Mouse (Mus musculus) forebrain, embryonic 15.5 days (tissue): ENCODE measurements at regions not wholly inside any gene's neighbourhood (a gene's known extent, or its start where the extent isn't known, plus 50 kb on each side); places are given as distances from the start of the nearest gene placed in this dataset.

Experiments used
- ATAC-seq: fragments of 200-750 bp; cut with Nextera tagmentation; replicated peaks from 2 replicates; pipeline ENCODE4 v1.8.0; 2017; ENCODE audit warnings: mild to moderate bottlenecking, moderate TSS enrichment, moderate library complexity
- H3K27ac ChIP-seq: fragments of 300-500 bp; sonication (generic); replicated peaks from 2 replicates; pipeline ENCODE4 v1.5.1; 2015; ENCODE audit warnings: mild to moderate bottlenecking, inconsistent platforms
- H3K27me3 ChIP-seq: fragments of 300-500 bp; sonication (generic); 2 replicates; pipeline ENCODE4 v1.6.1; 2015; ENCODE audit warnings: inconsistent platforms
- H3K36me3 ChIP-seq: fragments of 300-500 bp; sonication (generic); 2 replicates; pipeline ENCODE4 v1.6.1; 2015; ENCODE audit warnings: mild to moderate bottlenecking, inconsistent platforms
- H3K4me1 ChIP-seq: fragments of 300-500 bp; sonication (generic); 2 replicates; pipeline ENCODE4 v1.6.1; 2015; ENCODE audit warnings: inconsistent platforms
- H3K4me2 ChIP-seq: fragments of 300-500 bp; sonication (generic); replicated peaks from 2 replicates; pipeline ENCODE4 v1.6.1; 2015; ENCODE audit warnings: mild to moderate bottlenecking, inconsistent platforms
- H3K4me3 ChIP-seq: fragments of 300-500 bp; sonication (generic); 2 replicates; pipeline ENCODE4 v1.5.1; 2015; ENCODE audit warnings: mild to moderate bottlenecking, inconsistent platforms
- H3K9ac ChIP-seq: fragments of 300-500 bp; sonication (generic); replicated peaks from 2 replicates; pipeline ENCODE4 v1.6.1; 2015; ENCODE audit warnings: mild to moderate bottlenecking, inconsistent platforms
- H3K9me3 ChIP-seq: fragments of 300-500 bp; sonication (generic); 2 replicates; pipeline ENCODE4 v1.6.1; 2016; ENCODE audit warnings: inconsistent platforms
- WGBS: fragments of 180-500 bp; shearing (Covaris S2); methylation state at CpG from one replicate; pipeline ENCODE4 v1.1.7; 2015; ENCODE audit warnings: mixed read lengths; 5-methylcytosine and 5-hydroxymethylcytosine counted together

DNA sequence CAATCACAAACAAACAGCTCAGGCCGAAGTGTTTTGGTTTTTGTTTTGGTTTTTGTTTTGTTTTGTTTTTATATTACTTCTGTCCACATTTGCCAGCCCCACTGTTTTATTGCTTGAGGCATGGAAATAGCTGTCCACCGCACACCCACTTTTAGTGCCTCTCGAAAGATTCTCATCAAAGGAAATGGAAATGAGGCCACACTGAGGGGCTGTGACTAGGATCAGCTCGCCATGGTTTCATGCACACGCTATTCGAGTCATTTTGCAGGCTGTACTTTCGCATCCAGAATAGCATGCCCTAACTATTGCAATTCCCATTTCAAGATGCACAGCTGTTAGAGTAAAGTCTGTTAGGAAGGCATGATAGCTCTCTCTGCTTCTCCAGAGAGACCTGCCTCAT is 1543.4 kb upstream of the Tenm3 start:
- Histone ChIP-seq H3K36me3 (no peaks in the 10 kb centered on the region), H3K4me1 (no peaks in the 10 kb centered on the region), H3K27me3 (no peaks in the 10 kb centered on the region), H3K27ac (no peak overlapping the region), H3K4me3 (no peak overlapping the region), H3K4me2 (no peak overlapping the region), H3K9me3 (no peaks in the 10 kb centered on the region), H3K9ac (no peak overlapping the region)
- WGBS: 53% methylated on average over 7 of the region's 7 CpGs
- no peak for ATAC-seq

DNA sequence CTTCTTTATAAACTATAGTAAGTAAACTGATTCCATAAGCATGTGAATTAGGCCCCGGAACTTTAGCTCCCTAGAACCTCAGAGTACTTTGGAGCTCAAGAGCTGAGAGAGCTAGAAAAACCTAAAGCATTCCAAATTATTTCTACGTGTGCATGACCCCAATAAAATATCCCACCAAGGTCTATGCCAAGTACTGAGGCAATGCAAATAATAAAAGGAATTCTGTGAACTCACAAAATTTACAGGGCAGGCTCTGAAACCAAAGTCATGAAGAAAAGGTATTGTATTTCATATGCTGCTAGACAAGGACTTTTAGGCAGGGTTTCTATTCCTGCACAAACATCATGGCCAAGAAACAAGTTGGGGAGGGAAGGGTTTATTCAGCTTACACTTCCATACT is 1539.9 kb upstream of the Tenm3 start:
- 93% methylated on average over 2 of the region's 2 CpGs for whole genome bisulfite sequencing
- Histone ChIP-seq H3K4me1 (peaks cover 9% of the 10 kb centered on the region), H3K4me2 (no peak overlapping the region), H3K36me3 (no peaks in the 10 kb centered on the region), H3K4me3 (no peak overlapping the region), H3K9me3 (no peaks in the 10 kb centered on the region), H3K27ac (no peak overlapping the region), H3K27me3 (no peaks in the 10 kb centered on the region), H3K9ac (no peak overlapping the region)
- ATAC-seq: no peak

DNA sequence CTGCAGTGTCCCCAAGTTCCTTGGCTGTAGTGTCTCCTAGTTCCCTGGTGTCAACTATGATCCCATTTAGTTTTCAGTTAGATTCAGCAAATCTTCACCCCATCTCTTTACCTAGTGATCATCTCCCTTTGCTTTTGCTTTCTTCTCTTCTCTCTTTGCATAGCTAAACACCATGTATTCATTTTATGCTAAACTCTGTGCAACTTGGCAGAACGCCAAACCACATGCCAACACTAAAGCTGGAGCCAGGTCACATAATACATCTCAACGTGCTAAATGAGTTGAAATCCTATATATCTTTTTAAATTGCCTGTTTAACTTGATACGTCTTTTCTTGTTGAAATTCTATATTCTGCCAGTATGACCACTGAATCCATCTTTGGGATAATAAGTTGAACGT is 1536.0 kb upstream of the Tenm3 start:
- Histone ChIP-seq H3K27me3 (no peaks in the 10 kb centered on the region), H3K9ac (no peak overlapping the region), H3K36me3 (no peaks in the 10 kb centered on the region), H3K4me1 (peaks cover 9% of the 10 kb centered on the region), H3K4me2 (no peak overlapping the region), H3K27ac (no peak overlapping the region), H3K4me3 (no peak overlapping the region), H3K9me3 (no peaks in the 10 kb centered on the region)
- ATAC-seq: peak; percentile 76
- WGBS: 22% methylated on average over 4 of the region's 4 CpGs

DNA sequence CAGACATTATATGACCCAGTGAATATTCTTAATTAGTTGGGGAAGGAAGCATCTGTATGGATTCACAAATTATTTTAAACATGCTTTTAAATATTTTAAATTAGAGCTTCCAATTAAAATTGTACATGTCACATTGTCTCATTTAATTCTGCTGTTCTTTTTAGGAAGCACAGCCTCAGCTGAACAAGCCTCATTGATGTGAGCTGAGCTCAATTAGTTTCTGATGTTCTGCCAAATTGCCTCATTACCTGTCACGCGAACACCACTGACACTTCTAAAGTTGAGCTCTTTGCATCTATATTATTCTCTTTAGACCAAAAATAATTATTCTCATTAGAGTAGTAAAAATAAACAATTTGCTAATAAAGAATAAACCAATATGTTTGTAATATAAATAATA is 1530.0 kb upstream of the Tenm3 start:
- 24% methylated on average over 2 of the region's 2 CpGs for WGBS
- Histone ChIP-seq H3K27ac (no peak overlapping the region), H3K9ac (no peak overlapping the region), H3K9me3 (no peaks in the 10 kb centered on the region), H3K4me1 (no peaks in the 10 kb centered on the region), H3K4me2 (no peak overlapping the region), H3K4me3 (no peak overlapping the region), H3K27me3 (no peaks in the 10 kb centered on the region), H3K36me3 (no peaks in the 10 kb centered on the region)
- 0 out of 2 replicates have a peak, but pooled peaks have one; percentile 46 for ATAC-seq

DNA sequence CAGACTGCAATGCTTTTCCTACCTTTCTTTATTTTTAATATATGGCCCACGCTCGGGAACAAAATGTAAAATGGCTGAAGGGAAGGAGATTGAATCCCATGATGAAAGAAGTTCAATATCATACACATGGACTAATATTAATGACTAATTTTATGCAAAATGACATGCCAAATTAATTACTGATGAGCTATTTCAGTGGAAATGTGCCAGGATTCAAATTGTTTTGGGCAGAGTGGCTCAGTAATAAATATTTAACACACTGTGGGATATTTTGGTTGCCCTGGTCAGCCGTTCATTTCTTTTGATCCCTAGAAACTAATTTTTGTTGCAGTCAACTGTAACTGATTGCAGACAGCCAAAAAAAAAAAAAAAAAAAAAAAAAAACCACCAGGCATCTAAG is 1482.7 kb upstream of the Tenm3 start:
- Histone ChIP-seq H3K4me2 (no peak overlapping the region), H3K36me3 (no peaks in the 10 kb centered on the region), H3K27me3 (no peaks in the 10 kb centered on the region), H3K4me1 (no peaks in the 10 kb centered on the region), H3K27ac (no peak overlapping the region), H3K9ac (no peak overlapping the region), H3K4me3 (no peak overlapping the region), H3K9me3 (no peaks in the 10 kb centered on the region)
- WGBS: 66% methylated on average over 3 of the region's 3 CpGs
- no peak for ATAC-seq

DNA sequence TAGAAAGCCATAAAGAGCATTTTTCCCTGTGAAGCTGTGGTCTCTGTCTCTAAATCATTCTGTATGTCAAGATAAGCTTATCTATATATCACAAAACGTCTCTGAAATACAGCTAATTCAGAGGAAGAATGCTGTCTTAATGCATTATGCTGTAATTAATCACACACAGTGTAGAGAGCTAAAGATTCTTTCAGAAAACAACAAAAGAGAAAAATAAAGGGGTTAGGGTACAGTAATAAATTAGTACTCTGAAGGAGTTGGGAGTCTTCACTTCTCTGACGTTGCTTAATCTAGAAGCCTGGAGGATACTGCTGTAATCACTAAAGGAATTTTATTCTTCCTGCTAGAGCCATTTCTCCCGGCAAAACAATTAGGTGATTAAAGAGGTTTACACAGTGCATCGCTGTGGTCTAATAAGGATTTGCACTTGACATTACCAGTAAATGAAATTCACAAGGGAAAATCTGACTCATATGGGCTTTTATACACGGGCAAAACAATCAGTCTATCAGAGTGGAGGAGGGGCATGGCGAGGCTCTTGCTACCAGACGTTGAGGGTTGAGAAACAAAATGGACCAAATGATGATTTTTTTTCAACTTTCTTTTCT is 1477.7 kb upstream of the Tenm3 start:
- H3K4me2 ChIP-seq: no peak overlapping the region
- H3K4me1 ChIP-seq: no peaks in the 10 kb centered on the region
- H3K36me3 ChIP-seq: no peaks in the 10 kb centered on the region
- ATAC-seq: 0 out of 2 replicates have a peak, but pooled peaks have one; percentile 38
- no peaks in the 10 kb centered on the region for H3K9me3 ChIP-seq
- no peak overlapping the region for H3K4me3 ChIP-seq
- no peak overlapping the region for H3K27ac ChIP-seq
- H3K9ac ChIP-seq: no peak overlapping the region
- H3K27me3 ChIP-seq: no peaks in the 10 kb centered on the region
- WGBS: 6% methylated on average over 7 of the region's 7 CpGs

DNA sequence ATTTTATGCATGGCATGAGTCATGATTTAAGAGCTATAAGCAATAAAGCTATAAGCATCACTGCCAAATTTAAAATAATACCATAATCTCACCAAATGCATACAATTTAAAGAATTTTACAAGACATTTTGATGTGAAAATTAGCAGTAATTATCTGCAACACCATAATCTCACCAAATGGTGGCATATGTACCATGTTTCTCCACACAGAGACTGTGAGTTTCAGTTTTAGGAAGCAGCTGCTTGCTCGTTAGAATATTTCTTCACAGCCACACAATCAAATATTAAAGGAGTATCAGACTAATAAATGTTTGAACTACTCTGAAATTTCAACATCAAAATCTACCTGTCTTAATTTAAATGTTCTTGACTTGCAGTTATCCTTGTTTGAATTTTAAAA is 1472.9 kb upstream of the Tenm3 start:
- H3K27ac ChIP-seq: no peak overlapping the region
- no peaks in the 10 kb centered on the region for H3K27me3 ChIP-seq
- H3K4me2 ChIP-seq: no peak overlapping the region
- H3K9me3 ChIP-seq: no peaks in the 10 kb centered on the region
- no peak overlapping the region for H3K9ac ChIP-seq
- H3K4me1 ChIP-seq: no peaks in the 10 kb centered on the region
- H3K4me3 ChIP-seq: no peak overlapping the region
- no peak for ATAC-seq
- no peaks in the 10 kb centered on the region for H3K36me3 ChIP-seq
- WGBS: 19% methylated on average over 1 of the region's 1 CpGs

DNA sequence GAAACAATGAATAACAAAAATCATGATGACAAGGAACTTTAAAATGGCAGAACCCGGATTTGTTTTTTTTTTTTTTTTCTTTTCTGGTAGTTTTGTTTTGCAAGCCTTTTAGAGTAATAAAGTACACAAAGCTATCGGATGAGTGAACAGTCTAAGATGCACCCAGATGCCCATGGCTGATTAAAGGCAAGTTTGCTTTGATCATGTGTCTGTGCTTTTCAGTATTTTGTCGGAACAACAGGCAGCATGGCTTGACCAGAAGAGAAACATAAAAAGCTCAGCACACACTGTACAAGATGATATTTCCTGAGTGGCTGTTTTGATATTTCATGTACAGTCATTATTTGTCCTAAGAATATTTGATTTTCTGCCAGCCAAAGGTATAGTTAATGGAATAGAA is 1466.6 kb upstream of the Tenm3 start:
- Histone ChIP-seq H3K9me3 (no peaks in the 10 kb centered on the region), H3K27me3 (no peaks in the 10 kb centered on the region), H3K4me1 (no peaks in the 10 kb centered on the region), H3K4me2 (no peak overlapping the region), H3K36me3 (no peaks in the 10 kb centered on the region), H3K4me3 (no peak overlapping the region), H3K27ac (no peak overlapping the region), H3K9ac (no peak overlapping the region)
- 72% methylated on average over 3 of the region's 3 CpGs for WGBS
- ATAC-seq: no peak

DNA sequence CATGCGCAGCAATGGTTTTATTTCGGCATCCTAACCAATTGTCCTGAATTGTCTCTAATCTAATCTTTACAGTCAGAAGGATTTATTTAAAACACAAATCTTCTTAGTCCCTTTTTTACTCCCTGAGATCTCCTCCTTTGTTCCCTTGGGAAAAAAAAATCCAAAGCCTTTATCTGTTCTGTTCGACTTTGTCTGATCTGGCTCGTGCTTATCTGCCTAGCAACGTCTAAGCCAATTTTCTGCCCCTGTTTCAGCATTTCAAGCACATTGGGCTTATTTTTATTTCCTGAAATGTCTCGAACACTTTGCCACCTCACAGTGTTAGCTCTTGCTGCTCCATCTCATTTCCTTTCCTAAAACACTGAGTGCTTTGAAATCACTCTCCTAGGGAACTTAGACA is 1456.6 kb upstream of the Tenm3 start:
- Histone ChIP-seq H3K9ac (no peak overlapping the region), H3K4me2 (no peak overlapping the region), H3K9me3 (no peaks in the 10 kb centered on the region), H3K36me3 (no peaks in the 10 kb centered on the region), H3K27me3 (no peaks in the 10 kb centered on the region), H3K4me1 (peaks cover 3% of the 10 kb centered on the region; the same call in 1 of the 2 replicates), H3K27ac (no peak overlapping the region), H3K4me3 (no peak overlapping the region)
- no peak for ATAC-seq
- 32% methylated on average over 6 of the region's 6 CpGs for WGBS

DNA sequence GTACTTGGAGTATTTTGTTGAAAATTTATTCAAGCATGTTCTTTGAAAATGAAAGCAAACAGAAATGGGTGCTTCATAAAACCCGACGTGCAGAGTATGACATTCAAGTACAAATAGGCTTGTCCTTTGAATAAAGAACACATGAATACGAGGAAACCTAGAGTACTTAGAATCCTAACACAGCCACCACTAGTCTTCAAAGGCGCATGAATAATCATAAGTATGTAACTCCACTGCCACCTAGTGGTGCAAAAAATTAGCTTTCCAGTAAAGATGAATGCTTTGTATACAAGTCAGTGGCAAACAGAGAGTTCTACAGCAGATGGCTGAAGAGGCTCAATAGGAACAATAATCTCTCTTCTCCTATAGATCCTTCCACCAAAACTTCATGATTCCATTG is 1449.8 kb upstream of the Tenm3 start:
- Histone ChIP-seq H3K9ac (no peak overlapping the region), H3K9me3 (no peaks in the 10 kb centered on the region), H3K36me3 (no peaks in the 10 kb centered on the region), H3K4me1 (no peaks in the 10 kb centered on the region), H3K4me2 (no peak overlapping the region), H3K27ac (no peak overlapping the region), H3K4me3 (no peak overlapping the region), H3K27me3 (no peaks in the 10 kb centered on the region)
- WGBS: 1% methylated on average over 4 of the region's 4 CpGs
- peak; percentile 88 for ATAC-seq

DNA sequence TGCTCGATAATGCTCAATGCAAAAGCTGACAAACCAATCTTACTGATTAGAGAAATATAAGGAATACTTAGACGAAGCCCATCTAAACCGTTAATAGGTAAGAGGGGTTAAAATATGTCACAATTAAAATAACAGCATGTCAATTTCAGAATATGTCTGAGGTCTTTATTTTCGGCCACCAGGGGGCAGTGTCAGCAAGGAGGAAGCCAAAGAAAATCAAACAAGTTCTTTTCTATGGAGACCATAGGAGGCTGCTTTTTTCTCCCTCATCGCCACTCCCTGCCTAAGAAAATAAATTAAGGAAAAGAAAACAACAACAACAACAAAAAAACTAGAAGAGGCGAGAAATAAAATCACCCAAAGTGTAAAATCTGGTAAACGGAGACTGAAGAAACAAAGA is 1448.4 kb upstream of the Tenm3 start:
- Histone ChIP-seq H3K27ac (no peak overlapping the region), H3K4me2 (no peak overlapping the region), H3K4me1 (no peaks in the 10 kb centered on the region), H3K9me3 (no peaks in the 10 kb centered on the region), H3K27me3 (no peaks in the 10 kb centered on the region), H3K9ac (no peak overlapping the region), H3K36me3 (no peaks in the 10 kb centered on the region), H3K4me3 (no peak overlapping the region)
- 36% methylated on average over 7 of the region's 7 CpGs for WGBS
- no peak for ATAC-seq

DNA sequence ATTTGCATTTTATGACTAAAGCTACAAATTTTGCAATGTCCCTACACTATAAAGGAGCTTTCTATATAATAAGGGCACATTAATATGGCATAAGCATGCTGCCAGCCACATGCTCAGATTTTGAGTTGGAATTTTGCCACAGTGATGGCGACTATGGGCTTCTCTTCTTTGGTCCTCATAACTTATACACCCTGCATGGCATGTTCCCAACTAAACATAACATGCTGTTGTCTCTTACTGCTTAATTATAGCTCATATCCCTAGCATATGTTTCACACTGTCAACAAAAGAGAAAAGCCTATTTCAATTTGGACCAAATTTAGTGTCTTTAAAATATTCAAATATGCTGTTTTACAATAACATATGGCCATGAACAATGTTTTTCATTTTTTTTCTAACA is 1432.6 kb upstream of the Tenm3 start:
- WGBS: 50% methylated on average over 1 of the region's 1 CpGs
- no peaks in the 10 kb centered on the region for H3K9me3 ChIP-seq
- H3K36me3 ChIP-seq: no peaks in the 10 kb centered on the region
- no peaks in the 10 kb centered on the region for H3K4me1 ChIP-seq
- no peaks in the 10 kb centered on the region for H3K27me3 ChIP-seq
- no peak overlapping the region for H3K9ac ChIP-seq
- H3K4me3 ChIP-seq: no peak overlapping the region
- no peak overlapping the region for H3K4me2 ChIP-seq
- ATAC-seq: peak; percentile 91
- peak overlapping the region; percentile 2; the same call in 1 of the 2 replicates for H3K27ac ChIP-seq

DNA sequence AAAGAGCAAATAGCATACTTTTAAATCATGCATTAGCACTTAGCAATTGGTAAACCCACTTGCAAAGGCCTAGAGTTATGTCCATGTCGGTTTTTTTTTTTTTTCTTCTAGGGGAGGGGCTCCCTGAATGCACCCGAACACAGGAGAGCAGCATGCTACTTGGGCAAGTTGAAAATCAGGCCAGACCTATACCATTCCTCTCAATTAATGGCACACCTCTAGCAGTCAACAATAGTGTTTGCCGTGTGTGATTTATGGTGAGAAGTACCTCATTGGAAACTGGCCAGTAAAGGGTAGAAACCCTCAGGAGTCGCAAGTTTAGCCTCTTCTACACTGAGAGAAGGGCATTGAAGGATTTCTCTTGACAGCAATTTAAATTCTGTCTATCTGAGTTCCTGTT is 1421.0 kb upstream of the Tenm3 start:
- ATAC-seq: no peak
- H3K27ac ChIP-seq: no peak overlapping the region
- no peak overlapping the region for H3K9ac ChIP-seq
- 63% methylated on average over 4 of the region's 4 CpGs for WGBS
- H3K36me3 ChIP-seq: no peaks in the 10 kb centered on the region
- no peaks in the 10 kb centered on the region for H3K27me3 ChIP-seq
- no peaks in the 10 kb centered on the region for H3K4me1 ChIP-seq
- no peak overlapping the region for H3K4me2 ChIP-seq
- H3K9me3 ChIP-seq: no peaks in the 10 kb centered on the region
- H3K4me3 ChIP-seq: no peak overlapping the region
